Mouse (Mus musculus) liver, adult 2 months (tissue): Measurements from ENCODE around the gene Trim44. TPM values are rescaled to one million over a fixed set of nuclear protein-coding genes. Genes with fewer than 3 reads are reported as not detected.

ENCODE experiments used
- DNase-seq: peaks from one replicate; pipeline ENCODE4 v3.0.0-alpha.2; 2011; ENCODE audit warnings: low read depth, low spot score; ENCODE audit errors: extremely low read depth
- H3K27ac ChIP-seq: fragments of 200-500 bp; replicated peaks from 2 replicates; pipeline ENCODE4 v1.5.1; 2012; ENCODE audit warnings: low read depth, mild to moderate bottlenecking, control low read depth, inconsistent platforms, low read length; ENCODE audit not compliant: insufficient read depth
- H3K27me3 ChIP-seq: fragments of 200-500 bp; 2 replicates; pipeline ENCODE4 v1.6.1; 2012; ENCODE audit warnings: mild to moderate bottlenecking, moderate library complexity, low read length, inconsistent platforms; ENCODE audit not compliant: control insufficient read depth, insufficient read depth
- H3K36me3 ChIP-seq: fragments of 200-500 bp; 2 replicates; pipeline ENCODE4 v1.6.1; 2012; ENCODE audit warnings: low read length, inconsistent platforms; ENCODE audit not compliant: control insufficient read depth, insufficient read depth
- H3K4me1 ChIP-seq: fragments of 200-500 bp; 2 replicates; pipeline ENCODE4 v1.6.1; 2011; ENCODE audit warnings: low read length; ENCODE audit not compliant: control insufficient read depth, insufficient read depth
- H3K4me3 ChIP-seq: fragments of 200-500 bp; 2 replicates; pipeline ENCODE4 v1.5.1; 2011; ENCODE audit warnings: low read depth, mild to moderate bottlenecking, control low read depth, low read length, moderate library complexity; ENCODE audit not compliant: insufficient read depth
- H3K79me2 ChIP-seq: fragments of 200-500 bp; 2 replicates; pipeline ENCODE4 v1.6.1; 2012; ENCODE audit warnings: inconsistent platforms, mild to moderate bottlenecking, low read length, moderate library complexity; ENCODE audit not compliant: control insufficient read depth, insufficient read depth
- H3K9ac ChIP-seq: fragments of 200-500 bp; 2 replicates; pipeline ENCODE4 v1.6.1; 2012; ENCODE audit warnings: low read depth, mild to moderate bottlenecking, control low read depth, inconsistent platforms, low read length
- CTCF ChIP-seq: fragments of 200-500 bp; IDR thresholded peaks from 2 replicates; pipeline ENCODE4 v1.5.1; 2011; ENCODE audit warnings: low read depth, low read length, control low read depth
- POLR2A ChIP-seq: fragments of 200-500 bp; IDR thresholded peaks from 2 replicates; pipeline ENCODE4 v1.6.1; 2011; ENCODE audit warnings: low read length, control low read depth; ENCODE audit not compliant: insufficient read depth; ENCODE audit errors: extremely low read depth
- WGBS: fragments of 180-500 bp; shearing (Covaris S2); methylation state at CpG from one replicate; pipeline ENCODE4 v1.1.7; 2018; 5-methylcytosine and 5-hydroxymethylcytosine counted together
- polyA plus RNA-seq: library from polyadenylated mRNA; depleted of rRNA; stranded (reverse); fragments of >200 nt; gene quantifications from 2 replicates; pipeline ENCODE4 v1.2.3, GENCODE M21; 2012
- total RNA-seq: library from RNA; depleted of rRNA; stranded (reverse); fragments of >200 nt; gene quantifications from 2 replicates; pipeline ENCODE4 v1.2.3, GENCODE M21; 2014

Gene Trim44
- total and polyA plus RNA-seq, 2 experiments = 10.8 to 13.3 TPM

DNA sequence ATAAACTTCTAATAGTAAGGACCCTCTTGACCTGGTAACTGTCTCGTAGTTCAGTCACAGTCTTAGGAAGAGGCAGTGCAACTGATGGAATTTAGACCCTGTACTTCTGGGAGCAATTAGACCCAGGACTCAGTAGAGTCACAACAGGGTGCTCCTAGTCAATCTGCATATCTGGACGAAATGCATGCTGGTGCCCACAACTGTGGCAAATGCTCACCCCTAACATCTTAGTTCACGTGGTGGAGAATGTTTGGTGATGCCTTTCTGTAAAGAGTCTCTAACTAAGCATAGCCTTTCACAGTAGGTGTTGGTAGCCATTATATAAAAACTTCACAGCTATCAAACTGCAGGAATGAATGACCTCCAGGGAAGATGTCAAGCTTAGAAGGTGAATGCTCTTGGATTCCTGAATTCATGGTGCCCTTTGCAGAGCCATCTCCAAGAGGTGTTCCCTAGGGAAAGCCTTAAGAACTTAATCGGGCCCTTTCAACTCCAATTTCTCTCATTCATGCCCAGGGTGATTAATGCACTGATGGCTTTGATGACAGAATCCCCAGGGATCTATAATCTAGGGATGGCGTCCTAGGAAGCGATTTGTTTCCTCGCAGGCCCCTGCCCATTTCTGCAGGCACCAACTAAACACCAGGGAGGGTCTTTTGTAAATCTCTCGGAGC is 29.9 kb upstream of the Trim44 start:
- H3K4me3 ChIP-seq = no peak overlapping the region
- TF ChIP-seq CTCF (no peak), POLR2A (no peak)
- no peaks in the 10 kb centered on the region for H3K27me3 ChIP-seq
- 75% methylated on average over 8 of the region's 8 CpGs for WGBS
- no peak overlapping the region for H3K27ac ChIP-seq
- no peak overlapping the region for H3K9ac ChIP-seq
- H3K79me2 ChIP-seq = no peaks in the 10 kb centered on the region
- H3K36me3 ChIP-seq = no peaks in the 10 kb centered on the region
- no peak for DNase-seq
- H3K4me1 ChIP-seq = no peaks in the 10 kb centered on the region

DNA sequence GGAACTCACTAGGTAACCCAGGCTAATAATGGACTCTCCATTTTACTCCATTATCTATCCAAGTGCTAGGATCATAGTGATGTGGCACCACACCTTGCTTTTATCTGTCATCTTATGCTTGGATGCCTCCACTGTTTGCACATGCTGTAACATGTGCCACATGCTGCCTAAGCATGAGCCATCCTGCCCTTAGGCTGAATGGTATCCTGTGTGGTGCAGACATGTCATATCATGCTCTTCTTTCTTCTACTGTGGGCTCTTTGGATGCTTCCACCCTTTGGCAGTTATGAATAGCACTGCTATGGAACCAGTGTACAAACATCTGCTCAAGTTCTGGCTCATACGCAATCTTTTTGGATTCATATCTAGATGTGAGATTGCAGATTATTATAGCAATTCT is 26.3 kb upstream of the Trim44 start:
- Histone ChIP-seq H3K4me1 (no peaks in the 10 kb centered on the region), H3K9ac (no peak overlapping the region), H3K27me3 (no peaks in the 10 kb centered on the region), H3K4me3 (no peak overlapping the region), H3K27ac (no peak overlapping the region), H3K79me2 (no peaks in the 10 kb centered on the region), H3K36me3 (no peaks in the 10 kb centered on the region)
- DNase-seq = no peak
- TF ChIP-seq POLR2A (no peak), CTCF (no peak)
- 95% methylated on average over 1 of the region's 1 CpGs for WGBS

DNA sequence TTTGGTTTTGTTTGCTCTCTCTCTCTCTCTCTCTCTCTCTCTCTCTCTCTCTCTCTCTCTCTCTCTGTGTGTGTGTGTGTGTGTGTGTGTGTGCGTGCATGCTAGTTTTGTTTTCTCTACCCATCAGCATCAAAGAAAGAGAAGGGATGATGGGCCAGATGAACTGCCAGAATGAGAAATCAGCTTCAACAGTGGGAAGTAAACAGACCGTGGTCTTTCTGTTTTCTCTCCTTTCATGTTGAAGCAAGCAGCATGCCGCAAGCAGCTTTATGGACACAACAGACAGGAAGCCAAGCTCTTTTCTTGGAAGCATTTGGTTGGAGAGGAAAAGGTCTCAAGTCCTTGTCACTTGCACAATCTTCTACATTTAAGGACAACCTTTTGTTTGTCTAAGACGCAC is 23.5 kb upstream of the Trim44 start:
- TF ChIP-seq CTCF = no peak
- TF ChIP-seq POLR2A = no peak
- H3K9ac ChIP-seq = no peak overlapping the region
- DNase-seq = no peak
- H3K36me3 ChIP-seq = no peaks in the 10 kb centered on the region
- no peaks in the 10 kb centered on the region for H3K79me2 ChIP-seq
- H3K27ac ChIP-seq = no peak overlapping the region
- WGBS = 56% methylated on average over 4 of the region's 4 CpGs
- H3K27me3 ChIP-seq = no peaks in the 10 kb centered on the region
- no peak overlapping the region for H3K4me3 ChIP-seq
- no peaks in the 10 kb centered on the region for H3K4me1 ChIP-seq

GRCm38 (mm10) chr2:102427974-102428373 is 20.3 kb upstream of the Trim44 start:
- Histone ChIP-seq H3K27me3 (no peaks in the 10 kb centered on the region), H3K4me3 (no peak overlapping the region), H3K27ac (no peak overlapping the region), H3K36me3 (no peaks in the 10 kb centered on the region), H3K79me2 (no peaks in the 10 kb centered on the region), H3K4me1 (no peaks in the 10 kb centered on the region), H3K9ac (no peak overlapping the region)
- TF ChIP-seq CTCF (no peak), POLR2A (no peak)
- DNase-seq = no peak

- no peaks in the 10 kb centered on the region for H3K4me1 ChIP-seq
- H3K27me3 ChIP-seq = no peaks in the 10 kb centered on the region
- TF ChIP-seq POLR2A = no peak
- TF ChIP-seq CTCF = no peak
- no peak for DNase-seq
- no peaks in the 10 kb centered on the region for H3K36me3 ChIP-seq
- H3K79me2 ChIP-seq = no peaks in the 10 kb centered on the region
- 82% methylated on average over 3 of the region's 3 CpGs for WGBS
- H3K9ac ChIP-seq = no peak overlapping the region
- H3K27ac ChIP-seq = no peak overlapping the region
- H3K4me3 ChIP-seq = no peak overlapping the region
Measured at GRCm38 (mm10) chr2:102426434-102426833, 18.8 kb upstream of the Trim44 start.

- H3K27ac ChIP-seq = no peak overlapping the region
- 88% methylated on average over 14 of the region's 14 CpGs for WGBS
- no peaks in the 10 kb centered on the region for H3K79me2 ChIP-seq
- no peaks in the 10 kb centered on the region for H3K36me3 ChIP-seq
- TF ChIP-seq POLR2A (no peak), CTCF (no peak)
- no peak for DNase-seq
- H3K27me3 ChIP-seq = no peaks in the 10 kb centered on the region
- H3K4me3 ChIP-seq = no peak overlapping the region
- no peak overlapping the region for H3K9ac ChIP-seq
- no peaks in the 10 kb centered on the region for H3K4me1 ChIP-seq
Measured at GRCm38 (mm10) chr2:102416149-102416743, 8.6 kb upstream of the Trim44 start.
